Mouse (Mus musculus): ENCODE results near the gene Srp54c.

DNA sequence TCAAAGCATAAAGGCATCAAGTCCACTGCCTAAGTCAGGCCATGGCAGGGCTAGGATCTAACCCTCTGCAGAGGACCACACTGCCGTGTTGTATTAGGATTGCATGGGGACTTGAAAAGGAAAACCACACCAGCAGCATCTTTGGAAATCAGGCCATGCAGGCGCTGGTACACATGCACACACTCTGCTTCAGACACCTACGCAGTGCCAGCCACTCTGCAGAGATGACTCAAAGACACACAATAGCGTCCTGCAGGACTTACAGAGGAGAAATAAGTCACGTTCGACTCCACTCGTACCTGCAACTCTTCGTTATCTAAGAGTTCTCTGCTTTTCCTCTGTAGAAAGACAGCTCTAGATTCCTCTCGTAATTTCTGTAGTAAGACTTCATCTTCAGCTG lies 68.1 kb downstream of the Srp54c start:
- TF ChIP-seq CTCF (IDR thresholded peaks at IDR 0.05; ENCODE audit: low read depth, low read length) (no peak), POLR2A (IDR thresholded peaks at IDR 0.05; ENCODE audit: extremely low read depth, insufficient read depth, low read length) (no peak)

Measured in liver, adult 2 months (tissue).